In genomic region chr16:35777768-35778167, GRCm38 (mm10) we compare ENCODE assay signal across 19 mouse cellular contexts.
"Had no signal": no experiment of that assay in that cellular context is flagged by ENCODE, and none has a peak within 500 bp of the region (broad histone marks: within the 10 kb centered on the region; RNA-seq: fewer than 3 reads in every experiment).

No protein-coding gene starts in this region.

- H3K4me1 ChIP-seq: lung, embryonic 15.5 days; midbrain, embryonic 13.5 days; midbrain, embryonic 15.5 days; neural tube, embryonic 12.5 days had no signal

- H3K9me3 ChIP-seq: lung, embryonic 15.5 days; megakaryocyte, embryonic 14.5 days; midbrain, embryonic 13.5 days; midbrain, embryonic 15.5 days; neural tube, embryonic 12.5 days had no signal

- H3K27me3 ChIP-seq: lung, embryonic 15.5 days; midbrain, embryonic 13.5 days; midbrain, embryonic 15.5 days; neural tube, embryonic 12.5 days had no signal

- H3K36me3 ChIP-seq: lung, embryonic 15.5 days; midbrain, embryonic 13.5 days; midbrain, embryonic 15.5 days; neural tube, embryonic 12.5 days had no signal

- DNase-seq: liver, postnatal 0 days; lung, adult 2 months; lung, postnatal 14 days; lung, postnatal 36 days; retina, postnatal 1 day; right cerebral cortex, adult 18-20 months; right cerebral cortex, postnatal 25 days; right cerebral cortex, postnatal 4 days; spleen, adult 18-20 months; thymus, adult 18-20 months; thymus, postnatal 14 days; thymus, postnatal 36 days had no signal

- ATAC-seq: liver, postnatal 0 days; lung, postnatal 0 days; midbrain, embryonic 13.5 days; midbrain, embryonic 15.5 days had no signal

- H3K27ac ChIP-seq: lung, embryonic 15.5 days; macrophage; midbrain, embryonic 13.5 days; midbrain, embryonic 15.5 days; neural tube, embryonic 12.5 days had no signal

- H3K4me3 ChIP-seq: lung, embryonic 15.5 days; megakaryocyte, embryonic 14.5 days; midbrain, embryonic 13.5 days; midbrain, embryonic 15.5 days; neural tube, embryonic 12.5 days had no signal
